Mouse (Mus musculus) CH12.LX (cell line): ENCODE results near the gene Camsap2. TPM values are rescaled to one million over a fixed set of nuclear protein-coding genes. Genes with fewer than 3 reads are reported as not detected.
A peak's percentile ranks its signal among the peaks of the same experiment; 100 is the strongest.

Experiments
- DNase-seq: peaks from one replicate; pipeline ENCODE4 v3.0.0-alpha.2; 2013; ENCODE audit errors: extremely low read depth
- H3K27ac ChIP-seq: 2 replicates; pipeline ENCODE4 v1.5.1; 2012; ENCODE audit warnings: low read depth, mild to moderate bottlenecking, control low read depth, moderate library complexity; ENCODE audit not compliant: insufficient read depth
- H3K27me3 ChIP-seq: replicated peaks from 2 replicates; pipeline ENCODE3; 2012; ENCODE audit warnings: inconsistent platforms
- H3K36me3 ChIP-seq, 2 experiments: replicated peaks in 1 of 2; 2 replicates each; pipeline versions ENCODE3 to v1.6.1; 2012; ENCODE audit warnings: inconsistent platforms in 1 of 2, low read length in 1 of 2, mild to moderate bottlenecking in 1 of 2, mixed read lengths in 1 of 2, moderate library complexity in 1 of 2; ENCODE audit not compliant: control insufficient read depth in 1 of 2, insufficient read depth in 1 of 2
- H3K4me1 ChIP-seq, 2 experiments: 2 replicates each; pipeline ENCODE4 v1.6.1; 2012; ENCODE audit warnings: inconsistent platforms in 1 of 2, moderate library complexity in 1 of 2; ENCODE audit not compliant: insufficient read depth in 2 of 2, control insufficient read depth in 1 of 2
- H3K4me2 ChIP-seq: 2 replicates; pipeline ENCODE4 v1.6.1; 2012; ENCODE audit warnings: low read depth, mild to moderate bottlenecking, control low read depth; ENCODE audit not compliant: poor library complexity, insufficient read depth, severe bottlenecking
- H3K4me3 ChIP-seq, 3 experiments: fragments of 150-350 bp in 1 of 3; sonication (generic) in 1 of 3; replicated peaks in 1 of 3; 2 replicates each; pipeline versions ENCODE3 to v1.5.1; 2011 to 2012; ENCODE audit warnings: low read depth in 2 of 3, low read length in 2 of 3, mild to moderate bottlenecking in 2 of 3, moderate library complexity in 2 of 3, control low read depth in 1 of 3, improper control_type of control experiment in 1 of 3, inconsistent platforms in 1 of 3, mixed read lengths in 1 of 3; ENCODE audit not compliant: poor library complexity in 1 of 3
- H3K79me2 ChIP-seq: replicated peaks from 2 replicates; pipeline ENCODE4 v1.6.1; 2012; ENCODE audit warnings: mild to moderate bottlenecking, moderate library complexity; ENCODE audit not compliant: control insufficient read depth, poor library complexity, insufficient read depth, severe bottlenecking; ENCODE audit errors: extremely low read depth
- H3K9ac ChIP-seq: 2 replicates; pipeline ENCODE4 v1.6.1; 2012; ENCODE audit warnings: low read depth, mild to moderate bottlenecking, control low read depth, moderate library complexity; ENCODE audit not compliant: insufficient read depth
- H3K9me3 ChIP-seq: replicated peaks from 2 replicates; pipeline ENCODE3; 2012; ENCODE audit warnings: low read length, inconsistent platforms, mixed read lengths
- BHLHE40 ChIP-seq: IDR thresholded peaks from 2 replicates; pipeline ENCODE4 v1.6.1; 2011; ENCODE audit warnings: mild to moderate bottlenecking, low read depth, low read length, improper control_type of control experiment
- CHD2 ChIP-seq: IDR thresholded peaks from 2 replicates; pipeline ENCODE4 v1.6.1; 2011; ENCODE audit warnings: low read length, improper control_type of control experiment
- EP300 ChIP-seq: IDR thresholded peaks from 2 replicates; pipeline ENCODE4 v1.6.1; 2011; ENCODE audit warnings: low read length, improper control_type of control experiment
- ETS1 ChIP-seq: conservative IDR thresholded peaks from 2 replicates; pipeline ENCODE4 v1.6.1; 2012; ENCODE audit warnings: low read depth, mild to moderate bottlenecking, inconsistent platforms, low read length, improper control_type of control experiment, moderate library complexity
- HCFC1 ChIP-seq: IDR thresholded peaks from 2 replicates; pipeline ENCODE4 v1.6.1; 2012; ENCODE audit warnings: low read depth, mild to moderate bottlenecking, inconsistent platforms, low read length, improper control_type of control experiment
- IRF4 ChIP-seq: IDR thresholded peaks from 2 replicates; pipeline ENCODE4 v1.6.1; 2014; ENCODE audit warnings: low read depth, mild to moderate bottlenecking, inconsistent platforms, low read length, improper control_type of control experiment
- JUN ChIP-seq: IDR thresholded peaks from 2 replicates; pipeline ENCODE4 v1.6.1; 2011; ENCODE audit warnings: low read depth, mild to moderate bottlenecking, low read length, improper control_type of control experiment, moderate library complexity; ENCODE audit not compliant: insufficient read depth
- JUND ChIP-seq: conservative IDR thresholded peaks from 2 replicates; pipeline ENCODE4 v1.6.1; 2011; ENCODE audit warnings: low read depth, low read length, improper control_type of control experiment
- MAX ChIP-seq: IDR thresholded peaks from 2 replicates; pipeline ENCODE4 v1.6.1; 2011; ENCODE audit warnings: low read length, improper control_type of control experiment
- MXI1 ChIP-seq: IDR thresholded peaks from 2 replicates; pipeline ENCODE4 v1.6.1; 2011; ENCODE audit warnings: mild to moderate bottlenecking, low read depth, low read length, improper control_type of control experiment
- NELFE ChIP-seq: IDR thresholded peaks from 2 replicates; pipeline ENCODE4 v1.6.1; 2011; ENCODE audit warnings: low read depth, low read length, improper control_type of control experiment
- PAX5 ChIP-seq: IDR thresholded peaks from 2 replicates; pipeline ENCODE4 v1.6.1; 2012; ENCODE audit warnings: low read length, inconsistent platforms, mixed read lengths
- RCOR1 ChIP-seq: conservative IDR thresholded peaks from 2 replicates; pipeline ENCODE4 v1.6.1; 2012; ENCODE audit warnings: low read depth, mild to moderate bottlenecking, inconsistent platforms, low read length, improper control_type of control experiment
- TBP ChIP-seq: conservative IDR thresholded peaks from 2 replicates; pipeline ENCODE4 v1.6.1; 2011; ENCODE audit warnings: low read depth, low read length, improper control_type of control experiment
- UBTF ChIP-seq: IDR thresholded peaks from 2 replicates; pipeline ENCODE4 v1.6.1; 2012; ENCODE audit warnings: low read depth, mild to moderate bottlenecking, inconsistent platforms, low read length, improper control_type of control experiment, moderate library complexity
- ZKSCAN1 ChIP-seq: IDR thresholded peaks from 2 replicates; pipeline ENCODE4 v1.6.1; 2012; ENCODE audit warnings: low read depth, inconsistent platforms, low read length, improper control_type of control experiment, borderline replicate concordance
- ZMIZ1 ChIP-seq: IDR thresholded peaks from 2 replicates; pipeline ENCODE4 v1.6.1; 2012; ENCODE audit warnings: low read depth, mild to moderate bottlenecking, inconsistent platforms, low read length, improper control_type of control experiment
- dilution Hi-C: fragments of 300-500 bp; cut with MboI; formaldehyde crosslinking; loops from 2 replicates; pipeline ENCODE4 v1.14.3; 2020; ENCODE audit warnings: low sequenced_read_pairs; ENCODE audit not compliant: extremely low pct_unique_long_range_greater_than_20kb, extremely low pct_ligation_motif_present
- in situ Hi-C: fragments of 300-500 bp; cut with MboI; formaldehyde crosslinking; loops from 3 replicates; pipeline ENCODE4 v1.14.3; 2019; ENCODE audit warnings: low sequenced_read_pairs, low pct_ligation_motif_present, low pct_unique_long_range_greater_than_20kb, mixed read lengths
- polyA plus RNA-seq: library from polyadenylated mRNA; unstranded; fragments of >175 nt; gene quantifications from 2 replicates; pipeline ENCODE4 v1.2.1, GENCODE M21; 2012; ENCODE audit warnings: low read depth; ENCODE audit not compliant: insufficient read length
- total RNA-seq, 2 experiments: library from RNA; depleted of rRNA; stranded (reverse); fragments of 300-350 nt in 1 of 2; fragments of >200 nt in 1 of 2; gene quantifications; 2 replicates each; pipeline ENCODE4 v1.2.3; 2012 to 2014

Camsap2 gene
- total and polyA plus RNA-seq, 3 experiments = 5.6 to 11.3 (median 9.5) TPM

- Histone ChIP-seq H3K9ac (no peak overlapping the region), H3K9me3 (no peaks in the 10 kb centered on the region), H3K79me2 (no peaks in the 10 kb centered on the region), H3K4me2 (no peak overlapping the region), H3K4me1 (peaks cover 7 to 20% of the 10 kb centered on the region in 2 experiments), H3K27ac (no peak overlapping the region), H3K4me3 (no peak overlapping the region), H3K27me3 (peaks cover 2% of the 10 kb centered on the region), H3K36me3 (no peaks in the 10 kb centered on the region)
- TF ChIP-seq MXI1 = no peak
- no peak for TF ChIP-seq IRF4
- TF ChIP-seq JUND = no peak
- TF ChIP-seq ZMIZ1 = no peak
- no peak for TF ChIP-seq EP300
- no peak for TF ChIP-seq MAX
- TF ChIP-seq JUN = no peak
- TF ChIP-seq ZKSCAN1 = no peak
- TF ChIP-seq UBTF = no peak
- TF ChIP-seq NELFE = no peak
- no peak for TF ChIP-seq RCOR1
- no peak for TF ChIP-seq HCFC1
- dilution Hi-C loops = no loop called here
- in situ Hi-C loops = no loop called here
- no peak for DNase-seq
These were observed 120.1 kb downstream of the Camsap2 start for GRCm38 (mm10) chr1:136225846-136226245.

GRCm38 (mm10) chr1:136223758-136224342, 122.1 kb downstream of the Camsap2 start:
- no peaks in the 10 kb centered on the region for H3K9me3 ChIP-seq
- dilution Hi-C loops (no loop called here), in situ Hi-C loops (no loop called here)
- no peak overlapping the region for H3K27ac ChIP-seq
- H3K27me3 ChIP-seq = peaks cover 2% of the 10 kb centered on the region
- no peaks in the 10 kb centered on the region for H3K36me3 ChIP-seq
- H3K4me3 ChIP-seq = no peak overlapping the region
- peaks cover 7 to 15% of the 10 kb centered on the region in 2 experiments for H3K4me1 ChIP-seq
- DNase-seq = peak; percentile 13
- no peak overlapping the region for H3K4me2 ChIP-seq
- no peaks in the 10 kb centered on the region for H3K79me2 ChIP-seq
- no peak overlapping the region for H3K9ac ChIP-seq
- no peak for TF ChIP-seq MXI1
- 0 out of 2 replicates have a peak, but pooled peaks have one; percentile 34 for TF ChIP-seq RCOR1
- no peak for TF ChIP-seq PAX5
- TF ChIP-seq EP300 = peak; percentile 78
- TF ChIP-seq UBTF = no peak
- peak; percentile 83 for TF ChIP-seq BHLHE40
- TF ChIP-seq ETS1 = peak; percentile 30; the same call in 1 of the 2 replicates
- TF ChIP-seq CHD2 = no peak
- TF ChIP-seq JUN = no peak
- no peak for TF ChIP-seq ZKSCAN1
- TF ChIP-seq NELFE = no peak
- peak; percentile 65 for TF ChIP-seq IRF4
- TF ChIP-seq TBP = no peak
- TF ChIP-seq, all 38 proteins: peak for 5
